Mouse (Mus musculus) stomach, postnatal 0 days (tissue): ENCODE measurements around the gene Izumo1r.

ENCODE experiments used
- CTCF ChIP-seq: IDR thresholded peaks from 2 replicates; pipeline ENCODE4 v1.5.1; 2016; ENCODE audit warnings: antibody characterized with exemption, low read depth, mild to moderate bottlenecking, moderate library complexity
- EP300 ChIP-seq: optimal IDR thresholded peaks from 2 replicates; pipeline ENCODE3; 2016; ENCODE audit warnings: antibody characterized with exemption

GRCm38 (mm10) chr9:14918825-14919668 is 15.3 kb upstream of the Izumo1r start:
- no peak for TF ChIP-seq CTCF
- no peak for TF ChIP-seq EP300
